Mouse (Mus musculus) thymus, postnatal 10 days (tissue): ENCODE data around the gene Arhgef19.

Experiments used
- DNase-seq, 2 experiments: peaks; one replicate each; pipeline ENCODE4 v3.0.0; 2021; ENCODE audit warnings: low spot score in 2 of 2

Arhgef19 gene

GRCm38 (mm10) chr4:141265979-141266637 lies 26.8 kb downstream of the Arhgef19 start:
- no peak for DNase-seq

- DNase-seq, result no peak
Observed at GRCm38 (mm10) chr4:141267250-141267649, 28.0 kb downstream of the Arhgef19 start.

DNA sequence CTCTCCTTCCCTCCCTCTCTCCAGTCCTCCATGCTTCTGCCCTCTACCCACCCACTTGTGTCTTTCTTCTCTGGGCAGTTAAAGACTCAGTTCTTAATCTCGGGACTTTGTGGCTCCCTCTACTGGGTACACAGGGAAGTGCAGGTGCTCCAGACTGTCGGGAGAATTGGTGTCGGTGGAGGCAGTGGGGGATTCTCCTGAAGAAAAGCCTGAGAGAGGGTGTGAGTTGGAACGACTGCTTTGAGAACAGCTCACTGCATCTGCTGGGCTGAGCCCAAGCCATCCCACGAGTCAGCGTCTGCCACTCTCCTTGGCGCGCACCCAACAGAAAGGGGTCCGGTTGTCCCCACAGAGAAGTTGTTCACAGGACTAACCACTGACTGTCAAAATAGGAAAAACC lies 28.5 kb downstream of the Arhgef19 start:
- DNase-seq, result peak in 1 of 2 experiments; percentile 41

GRCm38 (mm10) chr4:141268350-141268749 lies 29.1 kb downstream of the Arhgef19 start:
- DNase-seq, result no peak

GRCm38 (mm10) chr4:141269080-141269479 lies 29.8 kb downstream of the Arhgef19 start:
- DNase-seq, result no peak

GRCm38 (mm10) chr4:141270201-141270940 lies 31.1 kb downstream of the Arhgef19 start:
- DNase-seq, result no peak

GRCm38 (mm10) chr4:141271228-141271627 lies 31.9 kb downstream of the Arhgef19 start:
- no peak for DNase-seq

GRCm38 (mm10) chr4:141271721-141272120 lies 32.4 kb downstream of the Arhgef19 start:
- DNase-seq, result no peak

- no peak for DNase-seq
Observed at GRCm38 (mm10) chr4:141272878-141273277, 33.6 kb downstream of the Arhgef19 start.

DNA sequence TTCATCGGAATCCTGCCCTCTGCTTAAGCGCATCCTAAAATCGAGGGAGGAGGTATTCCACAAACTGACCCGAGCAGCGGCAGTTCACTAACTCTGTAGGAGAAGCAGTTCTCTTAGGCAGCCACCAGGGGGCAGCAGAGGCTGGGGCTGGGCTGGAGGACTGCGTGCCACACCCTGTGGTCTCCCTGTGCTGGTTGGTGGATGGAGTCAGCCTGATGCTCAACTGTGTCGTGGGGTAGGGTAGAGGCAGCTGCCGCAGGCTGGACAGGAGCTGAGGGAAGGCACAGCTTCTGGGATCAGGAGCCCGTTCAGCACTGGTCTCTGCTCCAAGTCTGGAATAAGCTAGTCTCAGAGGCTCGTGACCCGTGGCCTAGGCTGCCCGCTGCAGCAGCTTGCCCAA lies 34.0 kb downstream of the Arhgef19 start:
- peak; percentile 30 to 76 for DNase-seq

DNA sequence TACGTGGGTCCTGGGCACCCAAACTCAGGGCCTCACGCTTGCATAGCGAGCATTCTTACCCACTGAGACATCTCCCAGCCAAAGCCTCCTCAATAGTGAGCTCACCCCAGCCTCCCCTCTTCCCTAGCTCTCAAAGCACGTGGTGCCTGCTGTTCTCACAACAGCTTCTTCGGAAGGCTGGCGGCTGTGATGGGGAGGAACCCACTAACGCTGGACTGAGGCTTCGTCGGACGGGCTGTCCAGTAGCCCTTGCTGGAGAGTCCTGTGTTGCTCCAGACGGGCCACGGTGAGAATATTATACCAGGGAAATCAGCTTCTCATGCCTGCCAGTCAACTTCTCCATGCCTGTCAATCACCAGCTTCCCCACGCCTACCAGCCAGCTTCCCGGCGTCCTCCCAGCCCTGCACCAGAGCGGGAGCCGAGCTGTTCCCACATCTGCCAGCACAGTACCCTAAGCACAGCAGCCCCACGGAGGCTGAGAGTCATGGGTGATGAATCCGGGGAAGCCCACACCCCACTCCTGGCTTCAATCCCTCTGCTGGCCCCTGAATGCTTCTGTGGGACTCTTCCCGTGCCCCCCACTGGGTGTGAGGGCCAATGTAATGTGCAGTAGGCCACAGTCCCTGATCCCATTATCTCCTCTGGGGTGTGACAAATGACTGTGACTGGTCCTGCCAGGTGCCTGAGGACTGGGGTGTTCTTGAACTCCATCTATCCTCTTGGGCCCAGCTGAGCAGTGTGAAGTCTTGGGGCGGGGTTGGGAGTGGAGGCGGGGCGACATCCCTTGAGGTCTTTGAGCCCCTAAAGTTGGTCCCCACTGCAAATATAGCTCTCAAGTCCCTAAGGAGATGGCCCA lies 35.4 kb downstream of the Arhgef19 start:
- DNase-seq, result no peak

GRCm38 (mm10) chr4:141277157-141277556 lies 37.9 kb downstream of the Arhgef19 start:
- no peak for DNase-seq

GRCm38 (mm10) chr4:141278154-141278553 lies 38.9 kb downstream of the Arhgef19 start:
- DNase-seq, result no peak

GRCm38 (mm10) chr4:141279327-141279726 lies 40.0 kb downstream of the Arhgef19 start:
- DNase-seq, result no peak

GRCm38 (mm10) chr4:141279783-141280182 lies 40.5 kb downstream of the Arhgef19 start:
- DNase-seq, result no peak

DNA sequence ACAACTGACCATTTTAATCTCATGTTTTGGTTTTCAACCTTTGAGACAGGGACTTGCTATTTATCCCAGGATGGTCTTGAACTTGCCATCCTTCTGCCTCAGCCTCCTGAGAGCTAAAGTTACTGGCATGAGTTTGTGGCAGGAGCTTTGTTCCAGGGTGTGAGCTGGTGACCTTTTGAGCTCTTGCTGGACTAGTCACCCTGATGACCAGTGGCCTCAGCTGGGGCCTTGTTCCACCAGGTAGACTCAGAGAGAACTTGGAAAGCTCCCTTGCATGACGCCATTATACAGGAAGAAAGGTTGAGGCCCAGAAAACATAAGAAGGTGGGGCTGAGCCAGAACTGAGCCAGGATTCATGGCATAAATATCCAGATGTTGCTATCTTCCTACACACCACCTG lies 41.2 kb downstream of the Arhgef19 start:
- no peak for DNase-seq

DNA sequence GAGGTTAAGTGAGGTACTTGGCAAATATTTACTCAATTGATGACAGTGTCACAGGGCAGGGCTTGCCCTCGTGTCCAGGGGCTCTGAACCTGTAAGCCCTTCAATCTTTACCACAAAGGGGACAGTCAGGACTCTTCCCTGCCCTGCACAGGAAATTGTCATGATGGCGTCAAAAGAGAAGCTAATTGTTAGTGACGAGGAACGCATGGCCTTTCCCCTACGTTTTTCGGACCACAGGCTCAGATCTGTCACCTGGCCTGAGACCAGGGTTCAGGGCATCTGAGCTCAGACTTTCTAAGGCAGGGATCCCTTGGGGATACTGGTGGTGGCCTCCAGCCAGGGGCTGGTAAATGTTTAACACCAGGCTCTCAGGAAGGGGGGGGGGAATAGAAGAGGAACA lies 41.9 kb downstream of the Arhgef19 start:
- DNase-seq, result no peak

GRCm38 (mm10) chr4:141281578-141281977 lies 42.3 kb downstream of the Arhgef19 start:
- DNase-seq, result no peak

DNA sequence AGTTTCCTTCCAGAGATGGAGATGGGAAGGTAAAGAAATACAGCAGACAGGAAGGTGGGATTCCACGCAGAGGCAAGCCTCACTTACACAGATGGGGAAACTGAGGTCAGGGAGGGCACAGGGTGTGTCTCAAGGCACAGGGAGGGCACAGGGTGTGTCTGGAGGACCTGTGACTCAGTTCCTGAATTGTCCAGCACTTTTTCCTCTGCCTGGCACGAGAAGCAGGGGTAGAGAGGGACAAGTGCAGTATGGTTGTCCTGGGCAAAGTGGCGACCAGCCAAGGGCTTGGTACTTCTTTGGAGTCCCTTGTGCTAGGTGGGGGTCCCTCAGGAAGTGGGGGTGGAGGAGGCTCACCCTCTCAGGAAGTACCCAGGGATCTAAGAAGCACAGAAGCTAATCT lies 42.8 kb downstream of the Arhgef19 start:
- DNase-seq, result no peak

DNA sequence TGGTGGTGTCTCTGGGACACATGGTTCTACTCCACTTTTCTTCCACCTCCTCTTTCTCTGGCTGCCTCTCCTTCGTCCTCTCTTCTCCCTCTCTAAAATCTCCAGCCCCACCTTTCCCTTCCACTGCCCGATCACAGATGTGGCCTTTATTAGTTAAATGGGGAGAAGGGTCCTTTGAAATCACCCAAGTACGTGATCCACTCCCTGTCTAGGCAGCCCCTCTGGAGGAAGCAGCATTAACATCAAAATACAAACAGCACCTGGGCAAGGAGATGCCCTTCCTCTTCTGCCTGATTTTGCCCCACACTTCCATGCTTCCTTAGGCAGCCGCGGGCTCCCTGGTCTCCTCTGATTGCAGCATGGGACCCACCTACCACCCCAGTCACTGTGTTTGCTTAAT lies 43.3 kb downstream of the Arhgef19 start:
- no peak for DNase-seq

GRCm38 (mm10) chr4:141283176-141283878 lies 44.0 kb downstream of the Arhgef19 start:
- no peak for DNase-seq

- DNase-seq, result no peak
Observed at GRCm38 (mm10) chr4:141283879-141284411, 44.6 kb downstream of the Arhgef19 start.
